Mouse (Mus musculus) CH12.LX (cell line): Measurements from ENCODE around the gene E030030I06Rik. TPM values are rescaled to one million over a fixed set of nuclear protein-coding genes. Genes with fewer than 3 reads are reported as not detected.

Experiments
- DNase-seq: peaks from one replicate; pipeline ENCODE4 v3.0.0-alpha.2; 2013; ENCODE audit errors: extremely low read depth
- H3K27ac ChIP-seq: 2 replicates; pipeline ENCODE4 v1.5.1; 2012; ENCODE audit warnings: low read depth, mild to moderate bottlenecking, control low read depth, moderate library complexity; ENCODE audit not compliant: insufficient read depth
- H3K27me3 ChIP-seq: replicated peaks from 2 replicates; pipeline ENCODE3; 2012; ENCODE audit warnings: inconsistent platforms
- H3K36me3 ChIP-seq, 2 experiments: replicated peaks in 1 of 2; 2 replicates each; pipeline versions ENCODE3 to v1.6.1; 2012; ENCODE audit warnings: inconsistent platforms in 1 of 2, low read length in 1 of 2, mild to moderate bottlenecking in 1 of 2, mixed read lengths in 1 of 2, moderate library complexity in 1 of 2; ENCODE audit not compliant: control insufficient read depth in 1 of 2, insufficient read depth in 1 of 2
- H3K4me1 ChIP-seq, 2 experiments: 2 replicates each; pipeline ENCODE4 v1.6.1; 2012; ENCODE audit warnings: inconsistent platforms in 1 of 2, moderate library complexity in 1 of 2; ENCODE audit not compliant: insufficient read depth in 2 of 2, control insufficient read depth in 1 of 2
- H3K4me2 ChIP-seq: 2 replicates; pipeline ENCODE4 v1.6.1; 2012; ENCODE audit warnings: low read depth, mild to moderate bottlenecking, control low read depth; ENCODE audit not compliant: poor library complexity, insufficient read depth, severe bottlenecking
- H3K4me3 ChIP-seq, 3 experiments: fragments of 150-350 bp in 1 of 3; sonication (generic) in 1 of 3; replicated peaks in 1 of 3; 2 replicates each; pipeline versions ENCODE3 to v1.5.1; 2011 to 2012; ENCODE audit warnings: low read depth in 2 of 3, low read length in 2 of 3, mild to moderate bottlenecking in 2 of 3, moderate library complexity in 2 of 3, control low read depth in 1 of 3, improper control_type of control experiment in 1 of 3, inconsistent platforms in 1 of 3, mixed read lengths in 1 of 3; ENCODE audit not compliant: poor library complexity in 1 of 3
- H3K79me2 ChIP-seq: replicated peaks from 2 replicates; pipeline ENCODE4 v1.6.1; 2012; ENCODE audit warnings: mild to moderate bottlenecking, moderate library complexity; ENCODE audit not compliant: control insufficient read depth, poor library complexity, insufficient read depth, severe bottlenecking; ENCODE audit errors: extremely low read depth
- H3K9ac ChIP-seq: 2 replicates; pipeline ENCODE4 v1.6.1; 2012; ENCODE audit warnings: low read depth, mild to moderate bottlenecking, control low read depth, moderate library complexity; ENCODE audit not compliant: insufficient read depth
- H3K9me3 ChIP-seq: replicated peaks from 2 replicates; pipeline ENCODE3; 2012; ENCODE audit warnings: low read length, inconsistent platforms, mixed read lengths
- BHLHE40 ChIP-seq: IDR thresholded peaks from 2 replicates; pipeline ENCODE4 v1.6.1; 2011; ENCODE audit warnings: mild to moderate bottlenecking, low read depth, low read length, improper control_type of control experiment
- CHD1 ChIP-seq: IDR thresholded peaks from 2 replicates; pipeline ENCODE4 v1.6.1; 2012; ENCODE audit warnings: low read depth, low read length, improper control_type of control experiment, inconsistent platforms
- CHD2 ChIP-seq: IDR thresholded peaks from 2 replicates; pipeline ENCODE4 v1.6.1; 2011; ENCODE audit warnings: low read length, improper control_type of control experiment
- CTCF ChIP-seq, 2 experiments: IDR thresholded peaks in 1 of 2; conservative IDR thresholded peaks in 1 of 2; 2 replicates each; pipeline ENCODE4 v1.5.1; 2011 to 2012; ENCODE audit warnings: low read depth in 2 of 2, low read length in 2 of 2, improper control_type of control experiment in 1 of 2, inconsistent platforms in 1 of 2, mild to moderate bottlenecking in 1 of 2, moderate library complexity in 1 of 2
- E2F4 ChIP-seq: IDR thresholded peaks from 2 replicates; pipeline ENCODE4 v1.6.1; 2011; ENCODE audit warnings: low read depth, low read length, improper control_type of control experiment; ENCODE audit not compliant: insufficient replicate concordance
- ELF1 ChIP-seq: IDR thresholded peaks from 2 replicates; pipeline ENCODE4 v1.6.1; 2014; ENCODE audit warnings: low read depth, mild to moderate bottlenecking, inconsistent platforms, low read length, improper control_type of control experiment
- EP300 ChIP-seq: IDR thresholded peaks from 2 replicates; pipeline ENCODE4 v1.6.1; 2011; ENCODE audit warnings: low read length, improper control_type of control experiment
- ETS1 ChIP-seq: conservative IDR thresholded peaks from 2 replicates; pipeline ENCODE4 v1.6.1; 2012; ENCODE audit warnings: low read depth, mild to moderate bottlenecking, inconsistent platforms, low read length, improper control_type of control experiment, moderate library complexity
- GABPA ChIP-seq: IDR thresholded peaks from 2 replicates; pipeline ENCODE4 v1.6.1; 2012; ENCODE audit warnings: low read depth, low read length, improper control_type of control experiment, inconsistent platforms; ENCODE audit not compliant: insufficient replicate concordance
- HCFC1 ChIP-seq: IDR thresholded peaks from 2 replicates; pipeline ENCODE4 v1.6.1; 2012; ENCODE audit warnings: low read depth, mild to moderate bottlenecking, inconsistent platforms, low read length, improper control_type of control experiment
- IRF4 ChIP-seq: IDR thresholded peaks from 2 replicates; pipeline ENCODE4 v1.6.1; 2014; ENCODE audit warnings: low read depth, mild to moderate bottlenecking, inconsistent platforms, low read length, improper control_type of control experiment
- JUN ChIP-seq: IDR thresholded peaks from 2 replicates; pipeline ENCODE4 v1.6.1; 2011; ENCODE audit warnings: low read depth, mild to moderate bottlenecking, low read length, improper control_type of control experiment, moderate library complexity; ENCODE audit not compliant: insufficient read depth
- JUND ChIP-seq: conservative IDR thresholded peaks from 2 replicates; pipeline ENCODE4 v1.6.1; 2011; ENCODE audit warnings: low read depth, low read length, improper control_type of control experiment
- KAT2A ChIP-seq: IDR thresholded peaks from 2 replicates; pipeline ENCODE4 v1.6.1; 2012; ENCODE audit warnings: low read length, improper control_type of control experiment, inconsistent platforms; ENCODE audit not compliant: insufficient replicate concordance
- MAFK ChIP-seq: IDR thresholded peaks from 2 replicates; pipeline ENCODE4 v1.6.1; 2011; ENCODE audit warnings: low read length, improper control_type of control experiment; ENCODE audit not compliant: insufficient replicate concordance
- MAX ChIP-seq: IDR thresholded peaks from 2 replicates; pipeline ENCODE4 v1.6.1; 2011; ENCODE audit warnings: low read length, improper control_type of control experiment
- MAZ ChIP-seq: IDR thresholded peaks from 2 replicates; pipeline ENCODE4 v1.6.1; 2012; ENCODE audit warnings: low read depth, mild to moderate bottlenecking, inconsistent platforms, low read length, improper control_type of control experiment, moderate library complexity
- MEF2A ChIP-seq: IDR thresholded peaks from 2 replicates; pipeline ENCODE4 v1.6.1; 2014; ENCODE audit warnings: low read depth, mild to moderate bottlenecking, inconsistent platforms, low read length, improper control_type of control experiment, borderline replicate concordance
- MXI1 ChIP-seq: IDR thresholded peaks from 2 replicates; pipeline ENCODE4 v1.6.1; 2011; ENCODE audit warnings: mild to moderate bottlenecking, low read depth, low read length, improper control_type of control experiment
- MYC ChIP-seq: IDR thresholded peaks from 2 replicates; pipeline ENCODE4 v1.6.1; 2011; ENCODE audit warnings: low read depth, mild to moderate bottlenecking, improper control_type of control experiment, low read length
- NELFE ChIP-seq: IDR thresholded peaks from 2 replicates; pipeline ENCODE4 v1.6.1; 2011; ENCODE audit warnings: low read depth, low read length, improper control_type of control experiment
- NRF1 ChIP-seq: IDR thresholded peaks from 2 replicates; pipeline ENCODE4 v1.6.1; 2014; ENCODE audit warnings: low read depth, mild to moderate bottlenecking, inconsistent platforms, low read length, improper control_type of control experiment, moderate library complexity
- PAX5 ChIP-seq: IDR thresholded peaks from 2 replicates; pipeline ENCODE4 v1.6.1; 2012; ENCODE audit warnings: low read length, inconsistent platforms, mixed read lengths
- POLR2A ChIP-seq: IDR thresholded peaks from 2 replicates; pipeline ENCODE4 v1.6.1; 2011; ENCODE audit warnings: low read depth, mild to moderate bottlenecking, improper control_type of control experiment, low read length
- POLR2AphosphoS2 ChIP-seq: IDR thresholded peaks from 2 replicates; pipeline ENCODE4 v1.6.1; 2011; ENCODE audit warnings: low read depth, low read length, improper control_type of control experiment
- RAD21 ChIP-seq: IDR thresholded peaks from 2 replicates; pipeline ENCODE4 v1.6.1; 2011; ENCODE audit warnings: low read depth, mild to moderate bottlenecking, low read length, improper control_type of control experiment, moderate library complexity
- RCOR1 ChIP-seq: conservative IDR thresholded peaks from 2 replicates; pipeline ENCODE4 v1.6.1; 2012; ENCODE audit warnings: low read depth, mild to moderate bottlenecking, inconsistent platforms, low read length, improper control_type of control experiment
- SIN3A ChIP-seq: IDR thresholded peaks from 2 replicates; pipeline ENCODE4 v1.6.1; 2012; ENCODE audit warnings: low read length, improper control_type of control experiment, inconsistent platforms
- SMC3 ChIP-seq: IDR thresholded peaks from 2 replicates; pipeline ENCODE4 v1.6.1; 2011; ENCODE audit warnings: low read depth, low read length, improper control_type of control experiment
- TBP ChIP-seq: conservative IDR thresholded peaks from 2 replicates; pipeline ENCODE4 v1.6.1; 2011; ENCODE audit warnings: low read depth, low read length, improper control_type of control experiment
- TCF12 ChIP-seq: IDR thresholded peaks from 2 replicates; pipeline ENCODE4 v1.6.1; 2014; ENCODE audit warnings: low read depth, mild to moderate bottlenecking, inconsistent platforms, low read length, improper control_type of control experiment
- UBTF ChIP-seq: IDR thresholded peaks from 2 replicates; pipeline ENCODE4 v1.6.1; 2012; ENCODE audit warnings: low read depth, mild to moderate bottlenecking, inconsistent platforms, low read length, improper control_type of control experiment, moderate library complexity
- USF1 ChIP-seq: IDR thresholded peaks from 2 replicates; pipeline ENCODE4 v1.6.1; 2014; ENCODE audit warnings: low read depth, mild to moderate bottlenecking, inconsistent platforms, low read length, improper control_type of control experiment
- USF2 ChIP-seq: conservative IDR thresholded peaks from 2 replicates; pipeline ENCODE4 v1.6.1; 2011; ENCODE audit warnings: low read depth, low read length, improper control_type of control experiment
- ZC3H11A ChIP-seq: IDR thresholded peaks from 2 replicates; pipeline ENCODE4 v1.6.1; 2012; ENCODE audit warnings: low read depth, mild to moderate bottlenecking, inconsistent platforms, low read length, improper control_type of control experiment
- ZKSCAN1 ChIP-seq: IDR thresholded peaks from 2 replicates; pipeline ENCODE4 v1.6.1; 2012; ENCODE audit warnings: low read depth, inconsistent platforms, low read length, improper control_type of control experiment, borderline replicate concordance
- ZMIZ1 ChIP-seq: IDR thresholded peaks from 2 replicates; pipeline ENCODE4 v1.6.1; 2012; ENCODE audit warnings: low read depth, mild to moderate bottlenecking, inconsistent platforms, low read length, improper control_type of control experiment
- ZNF384 ChIP-seq: IDR thresholded peaks from 2 replicates; pipeline ENCODE4 v1.6.1; 2012; ENCODE audit warnings: low read depth, low read length, improper control_type of control experiment, inconsistent platforms
- dilution Hi-C: fragments of 300-500 bp; cut with MboI; formaldehyde crosslinking; loops from 2 replicates; pipeline ENCODE4 v1.14.3; 2020; ENCODE audit warnings: low sequenced_read_pairs; ENCODE audit not compliant: extremely low pct_unique_long_range_greater_than_20kb, extremely low pct_ligation_motif_present
- in situ Hi-C: fragments of 300-500 bp; cut with MboI; formaldehyde crosslinking; loops from 3 replicates; pipeline ENCODE4 v1.14.3; 2019; ENCODE audit warnings: low sequenced_read_pairs, low pct_ligation_motif_present, low pct_unique_long_range_greater_than_20kb, mixed read lengths
- polyA plus RNA-seq: library from polyadenylated mRNA; unstranded; fragments of >175 nt; gene quantifications from 2 replicates; pipeline ENCODE4 v1.2.1, GENCODE M21; 2012; ENCODE audit warnings: low read depth; ENCODE audit not compliant: insufficient read length
- total RNA-seq, 2 experiments: library from RNA; depleted of rRNA; stranded (reverse); fragments of 300-350 nt in 1 of 2; fragments of >200 nt in 1 of 2; gene quantifications; 2 replicates each; pipeline ENCODE4 v1.2.3; 2012 to 2014

The E030030I06Rik gene
- total and polyA plus RNA-seq, 3 experiments, result 3.5 to 7.5 (median 5.9) TPM

DNA sequence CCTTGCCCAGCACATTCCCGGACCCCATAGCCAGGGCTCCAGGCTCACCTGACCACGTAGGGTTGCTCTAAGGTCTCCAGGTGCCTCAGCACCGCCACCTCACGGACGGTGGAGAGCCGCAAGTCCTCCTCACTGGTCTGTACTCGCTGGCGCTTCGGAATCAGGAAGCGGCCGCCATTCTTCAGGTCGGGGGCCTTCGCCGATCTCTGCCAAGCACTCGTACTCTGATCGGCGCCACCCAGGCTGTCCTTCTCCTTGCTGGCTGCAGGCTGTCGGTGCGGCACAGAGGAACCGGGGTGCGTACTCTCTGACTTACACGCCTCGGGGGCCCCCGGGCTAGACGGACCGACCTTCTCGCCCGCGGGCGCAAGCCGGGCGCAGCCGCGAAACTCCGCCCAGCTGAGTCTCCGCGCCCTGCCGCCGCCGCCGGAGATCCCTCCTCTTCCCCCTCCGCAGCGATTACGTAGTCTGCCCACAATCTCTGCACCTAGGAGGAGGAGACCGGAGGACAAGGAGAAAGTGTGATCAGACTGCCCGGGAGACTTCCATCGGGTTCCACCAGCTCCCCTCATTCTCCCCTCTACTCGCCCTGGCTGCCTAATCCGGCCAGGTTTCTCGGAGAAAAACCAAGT, 513 bp downstream of the E030030I06Rik start:
- in situ Hi-C loops (loop anchor here (25.0 kb wide), 1 partner anchor 111 kb away; no protein-coding TSS in a partner anchor), dilution Hi-C loops (no loop called here)
- Histone ChIP-seq H3K36me3 (peaks cover 0 to 11% of the 10 kb centered on the region in 2 experiments), H3K79me2 (no peaks in the 10 kb centered on the region), H3K4me3 (peak overlapping the region; percentile 65 to 78 (median 70)), H3K4me2 (peak overlapping the region; percentile 83), H3K4me1 (peaks cover 0 to 3% of the 10 kb centered on the region in 2 experiments; a peak in 1 of 4 replicates), H3K9ac (peak overlapping the region; percentile 68), H3K9me3 (peaks cover 2% of the 10 kb centered on the region), H3K27ac (peak overlapping the region; percentile 37; the same call in 1 of the 2 replicates), H3K27me3 (peaks cover 2% of the 10 kb centered on the region)
- peak; percentile 90 for TF ChIP-seq POLR2A
- peak; percentile 80 for TF ChIP-seq ZMIZ1
- no peak for TF ChIP-seq JUN
- peak; percentile 48; the same call in 1 of the 2 replicates for TF ChIP-seq SIN3A
- no peak for TF ChIP-seq ZNF384
- TF ChIP-seq ELF1, result peak; percentile 82
- no peak for TF ChIP-seq CHD1
- no peak for TF ChIP-seq RCOR1
- TF ChIP-seq BHLHE40, result no peak; the same call in 1 of the 2 replicates
- TF ChIP-seq POLR2AphosphoS2, result no peak
- TF ChIP-seq EP300, result no peak
- TF ChIP-seq E2F4, result no peak
- no peak for TF ChIP-seq MAFK
- TF ChIP-seq IRF4, result no peak
- peak; percentile 33; the same call in 1 of the 2 replicates for TF ChIP-seq HCFC1
- no peak for TF ChIP-seq JUND
- TF ChIP-seq MAX, result 0 out of 2 replicates have a peak, but pooled peaks have one; percentile 41
- TF ChIP-seq ETS1, result no peak
- TF ChIP-seq CHD2, result no peak
- TF ChIP-seq PAX5, result no peak
- TF ChIP-seq UBTF, result no peak
- TF ChIP-seq USF1, result no peak
- TF ChIP-seq TCF12, result peak; percentile 58; the same call in 1 of the 2 replicates
- no peak for TF ChIP-seq ZKSCAN1
- peak; percentile 34 for TF ChIP-seq SMC3
- TF ChIP-seq MYC, result no peak; the same call in 1 of the 2 replicates
- 0 out of 2 replicates have a peak, but pooled peaks have one; percentile 37 for TF ChIP-seq TBP
- TF ChIP-seq MEF2A, result 0 out of 2 replicates have a peak, but pooled peaks have one; percentile 23
- no peak for TF ChIP-seq MAZ
- TF ChIP-seq NELFE, result peak; percentile 77
- TF ChIP-seq CTCF (conservative IDR thresholded peaks at IDR 0.05 in 1 of 2, IDR thresholded peaks at IDR 0.05 in 1 of 2; ENCODE audit: low read depth in 2 of 2, low read length in 2 of 2), result peak in 1 of 2 experiments; percentile 65; a peak in 2 of 4 replicates
- peak; percentile 5 for TF ChIP-seq RAD21
- no peak for TF ChIP-seq GABPA
- no peak for TF ChIP-seq MXI1
- TF ChIP-seq USF2, result no peak
- TF ChIP-seq KAT2A, result no peak
- TF ChIP-seq NRF1, result peak; percentile 62
- no peak for TF ChIP-seq ZC3H11A
- peak; percentile 79 for DNase-seq
